Mouse (Mus musculus) neutrophil, adult 65 days (primary cell): ENCODE results near the gene Olfr467. TPM values are rescaled to one million over a fixed set of nuclear protein-coding genes. Genes with fewer than 3 reads are reported as not detected.

Experiments used
- total RNA-seq: library from RNA; stranded (reverse); gene quantifications from 2 replicates; pipeline ENCODE4 v1.2.4, GENCODE M21; 2023

Olfr467 gene
- total RNA-seq = not detected in 2 replicates

DNA sequence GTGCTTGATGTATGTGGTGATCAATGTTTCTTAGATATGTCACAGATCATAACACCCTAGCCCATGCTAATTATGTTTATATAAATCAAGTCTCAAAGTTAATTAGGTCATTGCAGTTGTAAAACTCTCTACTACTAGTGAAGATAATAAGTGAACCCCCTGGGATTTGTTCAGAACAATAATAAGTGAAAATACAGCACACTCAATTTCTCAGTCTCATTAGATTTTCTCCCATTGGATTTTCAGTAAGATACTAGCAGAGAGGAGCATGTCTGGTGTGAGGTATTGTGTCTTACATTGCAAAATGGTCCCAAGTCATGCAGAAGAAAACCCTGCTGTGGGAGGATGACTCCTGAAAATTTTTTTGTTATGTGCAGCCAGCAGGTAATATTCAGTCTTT is at the start of gene Olfr467:
TSS of gene Olfr467 (plus strand) at position 301 of the 400 bp plus-strand sequence.

DNA sequence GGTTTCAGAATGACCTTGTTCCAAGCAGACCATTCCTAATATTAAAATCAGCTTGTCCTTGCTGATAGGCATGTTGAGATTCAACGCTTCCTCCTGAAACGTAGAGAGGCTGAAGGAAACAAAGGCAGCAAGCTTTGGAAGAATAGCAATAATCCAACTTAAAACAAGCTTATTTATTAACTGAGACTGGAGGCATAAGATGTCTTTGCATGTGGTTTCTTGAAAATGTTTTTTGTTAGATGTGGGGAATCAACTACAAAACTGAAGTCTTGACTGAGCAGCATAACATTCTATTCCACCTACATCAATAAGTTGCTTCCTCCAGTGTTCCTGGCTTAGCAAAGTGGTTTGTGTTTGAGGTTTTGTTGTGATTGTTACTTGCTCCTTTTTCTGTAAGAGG is 11.0 kb upstream of the Olfr467 start, which contains the start of gene Ovch2:
TSS of gene Ovch2 (minus strand) at position 101 of the 400 bp plus-strand sequence.

DNA sequence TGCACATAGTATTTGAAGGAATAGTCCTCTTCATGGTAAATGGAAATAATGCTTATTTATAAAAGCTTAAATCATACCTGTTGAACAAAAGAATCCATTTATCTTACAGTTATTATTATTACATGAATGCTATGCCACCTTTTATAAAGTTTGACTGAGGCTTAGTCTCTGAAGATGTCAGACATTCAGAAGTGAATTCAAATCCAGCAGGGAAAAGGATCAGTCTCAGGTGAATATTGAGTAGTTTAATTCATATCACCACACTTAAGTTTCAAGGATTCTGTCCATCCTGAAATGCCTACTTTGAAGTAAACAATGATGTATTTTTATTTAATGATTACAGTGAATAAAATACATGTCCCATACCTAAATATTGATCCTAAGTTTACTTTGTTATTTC is 13.4 kb downstream of the Olfr467 start, which contains the start of gene Olfr469:
TSS of gene Olfr469 (minus strand) at position 101 of the 400 bp plus-strand sequence.

DNA sequence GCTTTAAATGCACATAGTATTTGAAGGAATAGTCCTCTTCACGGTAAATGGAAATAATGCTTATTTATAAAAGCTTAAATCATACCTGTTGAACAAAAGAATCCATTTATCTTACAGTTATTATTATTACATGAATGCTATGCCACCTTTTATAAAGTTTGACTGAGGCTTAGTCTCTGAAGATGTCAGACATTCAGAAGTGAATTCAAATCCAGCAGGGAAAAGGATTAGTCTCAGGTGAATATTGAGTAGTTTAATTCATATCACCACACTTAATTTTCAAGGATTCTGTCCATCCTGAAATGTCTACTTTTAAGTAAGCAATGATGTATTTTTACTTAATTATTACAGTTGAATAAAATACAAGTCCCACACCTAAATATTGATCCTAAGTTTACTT is 35.3 kb downstream of the Olfr467 start, which contains the start of gene Olfr470:
TSS of gene Olfr470 (minus strand) at position 101 of the 400 bp plus-strand sequence.

Other genes with a start within 250 kb of the Olfr467 start
- gene Olfml1, start 244.8 kb upstream of the Olfr467 start, total RNA-seq = not detected in 2 replicates
- 9.3 and 12.3 TPM in 2 replicates for gene Ppfibp2, start 217.1 kb upstream of the Olfr467 start, total RNA-seq
- not detected in 2 replicates for gene 5330417H12Rik, start 187.1 kb upstream of the Olfr467 start, total RNA-seq
- not detected in 2 replicates for gene Cyb5r2, start 54.2 kb upstream of the Olfr467 start, total RNA-seq
- gene Ovch2, start 11.1 kb upstream of the Olfr467 start, total RNA-seq = not detected in 2 replicates
- not detected in 2 replicates for gene Olfr469, start 13.3 kb downstream of the Olfr467 start, total RNA-seq
- gene Olfr470, start 35.2 kb downstream of the Olfr467 start, total RNA-seq = not detected in 2 replicates
- gene Olfr472, start 85.6 kb downstream of the Olfr467 start, total RNA-seq = not detected in 2 replicates
- not detected in 2 replicates for gene Olfr473, start 118.2 kb downstream of the Olfr467 start, total RNA-seq
- gene Olfr474, start 142.4 kb downstream of the Olfr467 start, total RNA-seq = not detected in 2 replicates
- gene Olfr476, start 152.5 kb downstream of the Olfr467 start, total RNA-seq = not detected in 2 replicates
- not detected in 2 replicates for gene Olfr477, start 174.4 kb downstream of the Olfr467 start, total RNA-seq
- gene Olfr478, start 221.7 kb downstream of the Olfr467 start, total RNA-seq = not detected in 2 replicates
- gene Olfr479, start 238.4 kb downstream of the Olfr467 start, total RNA-seq = not detected in 2 replicates